ENCODE assay signal across 25 mouse cellular contexts in genomic region chr13:3831994-3832393, GRCm38 (mm10). TPM values are rescaled to one million over a fixed set of nuclear protein-coding genes. Genes with fewer than 3 reads are reported as not detected.
DNase-seq lines count a peak whose midpoint lies in the region; ATAC-seq and TF ChIP-seq lines count a peak whose summit lies in the region.
"Had no signal": no experiment of that assay in that cellular context is flagged by ENCODE, and none has a peak within 500 bp of the region (broad histone marks: within the 10 kb centered on the region; RNA-seq: fewer than 3 reads in every experiment).

No protein-coding gene starts in this region.

- H3K9ac ChIP-seq in kidney, postnatal 0 days (ENCODE audit: low read depth, low read length), result no peak overlapping the region
- no peak overlapping the region for H3K9ac ChIP-seq in embryonic facial prominence, embryonic 15.5 days
- H3K9ac ChIP-seq in lung, embryonic 15.5 days, result no peak overlapping the region
- H3K9ac ChIP-seq in stomach, embryonic 14.5 days (replicated peaks; ENCODE audit: low read depth, low read length), result no peak overlapping the region
- H3K9ac ChIP-seq: hindbrain, embryonic 13.5 days; liver, embryonic 14.5 days had no signal

- H3K27ac ChIP-seq in kidney, postnatal 0 days, result peak overlapping the region; percentile 8; the same call in 1 of the 2 replicates
- peak overlapping the region; percentile 59 for H3K27ac ChIP-seq in embryonic facial prominence, embryonic 15.5 days (replicated peaks)
- H3K27ac ChIP-seq in lung, embryonic 15.5 days, result peak overlapping the region; percentile 66
- no peak overlapping the region for H3K27ac ChIP-seq in stomach, embryonic 14.5 days (ENCODE audit: low read length)
- H3K27ac ChIP-seq: heart, embryonic 10.5 days; hindbrain, embryonic 13.5 days; liver, embryonic 14.5 days had no signal

- H3K36me3 ChIP-seq in kidney, postnatal 0 days (ENCODE audit: insufficient read depth, low read length), result no peaks in the 10 kb centered on the region
- no peaks in the 10 kb centered on the region for H3K36me3 ChIP-seq in embryonic facial prominence, embryonic 15.5 days
- H3K36me3 ChIP-seq in lung, embryonic 15.5 days, result no peaks in the 10 kb centered on the region
- H3K36me3 ChIP-seq in stomach, embryonic 14.5 days (ENCODE audit: control insufficient read depth, insufficient read depth, low read length), result no peaks in the 10 kb centered on the region
- H3K36me3 ChIP-seq: heart, embryonic 10.5 days; hindbrain, embryonic 13.5 days had no signal

- WGBS in kidney, postnatal 0 days, result 29% methylated on average over 1 of the region's 1 CpGs
- WGBS in embryonic facial prominence, embryonic 15.5 days, result 63% methylated on average over 1 of the region's 1 CpGs
- 17% methylated on average over 1 of the region's 1 CpGs for WGBS in lung, embryonic 15.5 days
- WGBS in stomach, embryonic 14.5 days, result 45% methylated on average over 1 of the region's 1 CpGs

- ATAC-seq in kidney, postnatal 0 days (replicated peaks; ENCODE audit: low FRiP score, low read depth), result peak; percentile 78; the same call in 1 of the 2 replicates
- ATAC-seq in embryonic facial prominence, embryonic 15.5 days (ENCODE audit: insufficient number of reproducible peaks, low FRiP score, low TSS enrichment, low read depth), result no peak
- ATAC-seq in lung, embryonic 15.5 days (ENCODE audit: borderline replicate concordance, extremely low read depth, low FRiP score, low TSS enrichment), result peak; percentile 67; the same call in 1 of the 2 replicates
- peak; percentile 46; the same call in 1 of the 2 replicates for ATAC-seq in stomach, embryonic 14.5 days (ENCODE audit: insufficient number of reproducible peaks, insufficient read depth, low FRiP score, low read depth)
- ATAC-seq: midbrain, embryonic 16.5 days had no signal

- H3K27me3 ChIP-seq in kidney, postnatal 0 days (ENCODE audit: insufficient read depth, low read length), result no peaks in the 10 kb centered on the region
- H3K27me3 ChIP-seq in embryonic facial prominence, embryonic 15.5 days, result no peaks in the 10 kb centered on the region
- H3K27me3 ChIP-seq in lung, embryonic 15.5 days, result no peaks in the 10 kb centered on the region
- H3K27me3 ChIP-seq in stomach, embryonic 14.5 days (ENCODE audit: control insufficient read depth, insufficient read depth, low read length), result no peaks in the 10 kb centered on the region
- H3K27me3 ChIP-seq: hindbrain, embryonic 13.5 days had no signal

- no peak for TF ChIP-seq CTCF in kidney, postnatal 0 days (IDR thresholded peaks at IDR 0.05; ENCODE audit: low read depth)

- no peak overlapping the region for H3K4me3 ChIP-seq in kidney, postnatal 0 days (replicated peaks; ENCODE audit: low read depth, low read length)
- H3K4me3 ChIP-seq in embryonic facial prominence, embryonic 15.5 days (replicated peaks), result no peak overlapping the region
- H3K4me3 ChIP-seq in lung, embryonic 15.5 days, result no peak overlapping the region
- no peak overlapping the region for H3K4me3 ChIP-seq in stomach, embryonic 14.5 days (ENCODE audit: low read depth, low read length)
- H3K4me3 ChIP-seq: heart, embryonic 10.5 days; hindbrain, embryonic 13.5 days had no signal

- DNase-seq in kidney, postnatal 0 days (ENCODE audit: low spot score), result no peak
- no peak for DNase-seq in kidney, adult 11 months
- no peak for DNase-seq in gastrocnemius, postnatal 4 days (ENCODE audit: low spot score in 2 of 2)
- no peak for DNase-seq in retina, embryonic 14.5 days (ENCODE audit: low spot score)
- no peak for DNase-seq in gastrocnemius, adult 8-10 months (ENCODE audit: low spot score in 2 of 2)
- DNase-seq: adrenal gland, postnatal 10 days; cerebellum, adult 11 months; cerebellum, postnatal 25 days; gastrocnemius, postnatal 14 days; heart, postnatal 10 days; kidney, adult 18-20 months; left cerebral cortex, postnatal 4 days; thymus, postnatal 25 days had no signal

- H3K4me2 ChIP-seq in kidney, postnatal 0 days (ENCODE audit: low read length), result no peak overlapping the region
- H3K4me2 ChIP-seq in embryonic facial prominence, embryonic 15.5 days (replicated peaks), result no peak overlapping the region
- no peak overlapping the region for H3K4me2 ChIP-seq in lung, embryonic 15.5 days
- H3K4me2 ChIP-seq in stomach, embryonic 14.5 days (replicated peaks; ENCODE audit: low read depth, low read length), result no peak overlapping the region
- H3K4me2 ChIP-seq: hindbrain, embryonic 13.5 days had no signal

- H3K9me3 ChIP-seq in kidney, postnatal 0 days (replicated peaks; ENCODE audit: low read length), result no peaks in the 10 kb centered on the region
- H3K9me3 ChIP-seq in embryonic facial prominence, embryonic 15.5 days (replicated peaks), result no peaks in the 10 kb centered on the region
- no peaks in the 10 kb centered on the region for H3K9me3 ChIP-seq in lung, embryonic 15.5 days
- no peaks in the 10 kb centered on the region for H3K9me3 ChIP-seq in stomach, embryonic 14.5 days (ENCODE audit: control insufficient read depth, low read depth, low read length)
- H3K9me3 ChIP-seq: heart, embryonic 10.5 days; hindbrain, embryonic 13.5 days had no signal

- no peaks in the 10 kb centered on the region for H3K4me1 ChIP-seq in kidney, postnatal 0 days (replicated peaks; ENCODE audit: insufficient read depth, low read length)
- no peaks in the 10 kb centered on the region for H3K4me1 ChIP-seq in embryonic facial prominence, embryonic 15.5 days
- no peaks in the 10 kb centered on the region for H3K4me1 ChIP-seq in lung, embryonic 15.5 days
- H3K4me1 ChIP-seq in stomach, embryonic 14.5 days (ENCODE audit: control insufficient read depth, insufficient read depth, low read length), result no peaks in the 10 kb centered on the region
- H3K4me1 ChIP-seq: heart, embryonic 10.5 days; hindbrain, embryonic 13.5 days had no signal

RNA-seq across cellular contexts. Expression of gene Calm4, which starts 5.6 kb away (rescaled TPM):
- not detected in 2 replicates for polyA plus RNA-seq in kidney, postnatal 0 days (2015; fragmentation: Nextera tagmentation; extraction: Ambion mirVana)
- 477 and 521 TPM in 2 replicates for polyA plus RNA-seq in embryonic facial prominence, embryonic 15.5 days (2015; fragmentation: Nextera tagmentation; extraction: Ambion mirVana)
- polyA plus RNA-seq in lung, embryonic 15.5 days (2015; fragmentation: Nextera tagmentation; extraction: Ambion mirVana), result not detected in 2 replicates
- polyA plus RNA-seq in stomach, embryonic 14.5 days (2014; fragmentation: Nextera tagmentation; extraction: Ambion mirVana), result not detected in 2 replicates
- total RNA-seq in gastrocnemius, postnatal 4 days (2021), result 1 to 10 TPM in 1 of 2 experiments, under 1 TPM in 1; 0.61 to 1.6 TPM
- total RNA-seq in gastrocnemius, adult 8-10 months (2022), result 1 to 10 TPM in 2 of 4 experiments, not detected in 2; 1.1 to 2.2 TPM
- total RNA-seq: adrenal gland, postnatal 10 days; gastrocnemius, postnatal 14 days; heart, postnatal 10 days; left cerebral cortex, adult 18-20 months; left cerebral cortex, postnatal 4 days; megakaryocyte-erythroid progenitor cell, adult 5-6 weeks had no signal
- polyA plus RNA-seq: heart, embryonic 10.5 days; hindbrain, embryonic 13.5 days; large intestine, adult 2 months; liver, embryonic 14.5 days; midbrain, embryonic 16.5 days; neural tube, embryonic 11.5 days had no signal

RNA-seq across cellular contexts. Expression of gene Calm5, which starts 22.0 kb away (rescaled TPM):
- not detected in 2 replicates for polyA plus RNA-seq in kidney, postnatal 0 days (2015; fragmentation: Nextera tagmentation; extraction: Ambion mirVana)
- 2.9 and 3.2 TPM in 2 replicates for polyA plus RNA-seq in embryonic facial prominence, embryonic 15.5 days (2015; fragmentation: Nextera tagmentation; extraction: Ambion mirVana)
- polyA plus RNA-seq in lung, embryonic 15.5 days (2015; fragmentation: Nextera tagmentation; extraction: Ambion mirVana), result not detected in 2 replicates
- polyA plus RNA-seq in stomach, embryonic 14.5 days (2014; fragmentation: Nextera tagmentation; extraction: Ambion mirVana), result 0.71 TPM in 1 of 2 replicates, not detected in the other
- not detected for total RNA-seq in gastrocnemius, postnatal 4 days (2021)
- not detected for total RNA-seq in gastrocnemius, adult 8-10 months (2022)
- total RNA-seq: adrenal gland, postnatal 10 days; gastrocnemius, postnatal 14 days; heart, postnatal 10 days; left cerebral cortex, adult 18-20 months; left cerebral cortex, postnatal 4 days; megakaryocyte-erythroid progenitor cell, adult 5-6 weeks had no signal
- polyA plus RNA-seq: brain, embryonic 14.5 days; heart, embryonic 10.5 days; hindbrain, embryonic 13.5 days; large intestine, adult 2 months; liver, embryonic 14.5 days; midbrain, embryonic 16.5 days; neural tube, embryonic 11.5 days had no signal

RNA-seq across cellular contexts. Expression of gene Calml3, which starts 27.9 kb away (rescaled TPM):
- polyA plus RNA-seq in kidney, postnatal 0 days (2015; fragmentation: Nextera tagmentation; extraction: Ambion mirVana), result 1.4 and 1.6 TPM in 2 replicates
- polyA plus RNA-seq in embryonic facial prominence, embryonic 15.5 days (2015; fragmentation: Nextera tagmentation; extraction: Ambion mirVana), result 31.3 and 33.6 TPM in 2 replicates
- 0.10 TPM in 1 of 2 replicates, not detected in the other for polyA plus RNA-seq in lung, embryonic 15.5 days (2015; fragmentation: Nextera tagmentation; extraction: Ambion mirVana)
- 2.0 and 5.0 TPM in 2 replicates for polyA plus RNA-seq in stomach, embryonic 14.5 days (2014; fragmentation: Nextera tagmentation; extraction: Ambion mirVana)
- under 1 TPM; 0.18 to 0.20 TPM for total RNA-seq in gastrocnemius, postnatal 4 days (2021)
- not detected for total RNA-seq in gastrocnemius, adult 8-10 months (2022)
- total RNA-seq: adrenal gland, postnatal 10 days; gastrocnemius, postnatal 14 days; heart, postnatal 10 days; left cerebral cortex, adult 18-20 months; left cerebral cortex, postnatal 4 days; megakaryocyte-erythroid progenitor cell, adult 5-6 weeks had no signal
- polyA plus RNA-seq: heart, embryonic 10.5 days; hindbrain, embryonic 13.5 days; large intestine, adult 2 months; liver, embryonic 14.5 days; midbrain, embryonic 16.5 days; neural tube, embryonic 11.5 days had no signal

Comparison
In these comparisons a context has a peak if more than half of its experiments do, and no peak if none do; other contexts are left out.
1. RNA of gene Calm4, which starts 5.6 kb away (polyA plus RNA-seq): 477 to 521 TPM in embryonic facial prominence, embryonic 15.5 days; not detected in stomach, embryonic 14.5 days, not detected in lung, embryonic 15.5 days and not detected in kidney, postnatal 0 days; every median in the first group is over 100 times any median in the second.